Mouse (Mus musculus): ENCODE results near the gene Gpr4.

Gene Gpr4

GRCm38 (mm10) chr7:19257390-19258022 is 45.2 kb downstream of the Gpr4 start:
- no peak for DNase-seq (ENCODE audit: low spot score in 2 of 2)

GRCm38 (mm10) chr7:19258336-19258735 is 46.0 kb downstream of the Gpr4 start:
- no peak for DNase-seq (ENCODE audit: low spot score in 2 of 2)

GRCm38 (mm10) chr7:19265147-19265546 is 52.8 kb downstream of the Gpr4 start:
- no peak for DNase-seq (ENCODE audit: low spot score in 2 of 2)

GRCm38 (mm10) chr7:19265928-19266822 is 53.8 kb downstream of the Gpr4 start:
- peak; percentile 65 to 84 for DNase-seq (ENCODE audit: low spot score in 2 of 2)

- peak; percentile 20 to 22 for DNase-seq (ENCODE audit: low spot score in 2 of 2)
These were observed 54.7 kb downstream of the Gpr4 start for GRCm38 (mm10) chr7:19267051-19267450.

- DNase-seq (ENCODE audit: low spot score in 2 of 2): peak in 1 of 2 experiments; percentile 17
These were observed 56.8 kb downstream of the Gpr4 start for GRCm38 (mm10) chr7:19268993-19269681.

- peak; percentile 36 for DNase-seq (ENCODE audit: low spot score in 2 of 2)
These were observed 57.5 kb downstream of the Gpr4 start for GRCm38 (mm10) chr7:19269721-19270441.

GRCm38 (mm10) chr7:19270509-19271237 is 58.3 kb downstream of the Gpr4 start:
- DNase-seq (ENCODE audit: low spot score in 2 of 2): peak in 1 of 2 experiments; percentile 20

- peak; percentile 71 to 81 for DNase-seq (ENCODE audit: low spot score in 2 of 2)
These were observed 59.2 kb downstream of the Gpr4 start, which contains the start of gene Vasp for GRCm38 (mm10) chr7:19271238-19272172. Gene Vasp (minus strand): TSS chr7:19271817.

- peak; percentile 79 to 88 for DNase-seq (ENCODE audit: low spot score in 2 of 2)
These were observed 59.9 kb downstream of the Gpr4 start for GRCm38 (mm10) chr7:19272173-19272764.

All from natural killer cell, adult 2 months (primary cell).